11 mouse cellular contexts compared by ENCODE assay signal in the genomic region with DNA sequence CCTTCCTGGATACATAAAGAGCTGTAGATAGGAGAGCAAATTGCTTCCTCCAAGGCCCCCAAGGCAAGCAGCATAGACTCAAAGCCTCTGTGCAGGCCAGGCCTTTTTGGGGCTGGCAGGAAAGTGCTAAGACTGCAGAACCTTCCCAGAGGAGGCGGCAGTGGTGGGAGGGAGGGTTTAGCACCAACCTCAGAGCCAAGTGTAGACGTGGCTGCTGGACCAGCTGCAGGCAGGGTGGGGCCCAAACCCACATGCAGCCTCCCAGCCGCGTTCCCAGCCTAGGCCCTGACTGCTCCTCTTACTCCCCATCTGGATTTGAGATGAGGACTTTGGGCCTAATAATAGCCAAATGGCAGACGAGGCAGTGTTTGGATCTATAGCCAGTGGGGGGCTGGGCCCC. TPM values are rescaled to one million over a fixed set of nuclear protein-coding genes. Genes with fewer than 3 reads are reported as not detected.
DNase-seq lines count a peak whose midpoint lies in the region; ATAC-seq and TF ChIP-seq lines count a peak whose summit lies in the region.
"Had no signal": no experiment of that assay in that cellular context is flagged by ENCODE, and none has a peak within 500 bp of the region (broad histone marks: within the 10 kb centered on the region; RNA-seq: fewer than 3 reads in every experiment).

No protein-coding gene starts in this region.

- TF ChIP-seq EP300 in heart, adult 2 months (IDR thresholded peaks at IDR 0.05; ENCODE audit: insufficient read depth, low read depth, low read length), result no peak

- peak overlapping the region; percentile 73 for H3K27ac ChIP-seq in heart, adult 2 months
- H3K27ac ChIP-seq in lung, embryonic 15.5 days, result peak overlapping the region; percentile 1; the same call in 1 of the 2 replicates
- H3K27ac ChIP-seq: liver, embryonic 14.5 days; neural tube, embryonic 13.5 days had no signal

- no peak for ATAC-seq in lung, embryonic 15.5 days (ENCODE audit: borderline replicate concordance, extremely low read depth, low FRiP score, low TSS enrichment)

- 25% methylated on average over 5 of the region's 5 CpGs for WGBS in heart, adult 2 months
- 42% methylated on average over 5 of the region's 5 CpGs for WGBS in lung, embryonic 15.5 days

- no peaks in the 10 kb centered on the region for H3K79me2 ChIP-seq in heart, adult 2 months (replicated peaks; ENCODE audit: control insufficient read depth, insufficient read depth, low read length)

- intact Hi-C loops in heart, adult 2 months (cut with DNase I), result no loop called here
- intact Hi-C loops in left cerebral cortex, postnatal 36 days (cut with DNase I), result no loop called here

- no peaks in the 10 kb centered on the region for H3K9me3 ChIP-seq in lung, embryonic 15.5 days

- peaks cover 6% of the 10 kb centered on the region; the same call in 1 of the 2 replicates for H3K4me1 ChIP-seq in heart, adult 2 months (ENCODE audit: control insufficient read depth, insufficient read depth, low read length)
- H3K4me1 ChIP-seq in lung, embryonic 15.5 days, result peaks cover 37% of the 10 kb centered on the region

- no peak overlapping the region for H3K4me2 ChIP-seq in lung, embryonic 15.5 days
- H3K4me2 ChIP-seq: neural tube, embryonic 13.5 days had no signal

- TF ChIP-seq CTCF in heart, adult 2 months (IDR thresholded peaks at IDR 0.05), result no peak

- H3K4me3 ChIP-seq in heart, adult 2 months, result no peak overlapping the region
- no peak overlapping the region for H3K4me3 ChIP-seq in lung, embryonic 15.5 days
- H3K4me3 ChIP-seq: neural tube, embryonic 13.5 days had no signal

- no peak overlapping the region for H3K9ac ChIP-seq in heart, adult 2 months (ENCODE audit: low read depth, low read length)
- no peak overlapping the region for H3K9ac ChIP-seq in lung, embryonic 15.5 days
- H3K9ac ChIP-seq: liver, embryonic 14.5 days; neural tube, embryonic 13.5 days had no signal

- H3K27me3 ChIP-seq in heart, adult 2 months (ENCODE audit: control insufficient read depth, insufficient read depth, low read length), result no peaks in the 10 kb centered on the region
- no peaks in the 10 kb centered on the region for H3K27me3 ChIP-seq in lung, embryonic 15.5 days
- H3K27me3 ChIP-seq: neural tube, embryonic 13.5 days had no signal

- peak; percentile 49 for DNase-seq in adrenal gland, postnatal 10 days
- DNase-seq in adrenal gland, postnatal 25 days, result no peak
- DNase-seq in A20 (ENCODE audit: low read depth, low spot score), result peak; percentile 62
- DNase-seq in heart, adult 2 months, result peak; percentile 82 to 85
- no peak for DNase-seq in cerebellum, adult 8-10 months
- no peak for DNase-seq in left cerebral cortex, postnatal 36 days (ENCODE audit: low spot score in 2 of 2)
- no peak for DNase-seq in cerebellum, adult 11 months
- DNase-seq: thymus, postnatal 25 days had no signal

- TF ChIP-seq POLR2A in heart, adult 2 months (IDR thresholded peaks at IDR 0.05; ENCODE audit: insufficient read depth, low read depth, low read length), result 0 out of 2 replicates have a peak, but pooled peaks have one; percentile 24

- H3K36me3 ChIP-seq in heart, adult 2 months (ENCODE audit: control insufficient read depth, insufficient read depth, low read length), result no peaks in the 10 kb centered on the region
- H3K36me3 ChIP-seq in lung, embryonic 15.5 days, result no peaks in the 10 kb centered on the region
- H3K36me3 ChIP-seq: neural tube, embryonic 13.5 days had no signal

RNA-seq across cellular contexts. Expression of gene Smtn, which starts 2.6 kb away (rescaled TPM):
- 10 to 100 TPM; 63.4 to 81.0 TPM for total RNA-seq in adrenal gland, postnatal 10 days (2021)
- 59.6 and 67.6 TPM in 2 replicates for total RNA-seq in adrenal gland, postnatal 25 days (2021)
- 100 to 1,000 TPM; 137 to 154 TPM for total RNA-seq in heart, adult 2 months (2021)
- 159 and 167 TPM in 2 replicates for polyA plus RNA-seq in heart, adult 2 months (2012; rRNA removed)
- 107 and 108 TPM in 2 replicates for polyA plus RNA-seq in lung, embryonic 15.5 days (2015; fragmentation: Nextera tagmentation; extraction: Ambion mirVana)
- total RNA-seq in left cerebral cortex, postnatal 36 days (2021), result 1 to 10 TPM; 8.2 to 8.9 TPM

RNA-seq across cellular contexts. Expression of gene Selenom, which starts 28.5 kb away (rescaled TPM):
- total RNA-seq in adrenal gland, postnatal 10 days (2021), result 10 to 100 TPM; 42.7 to 43.6 TPM
- total RNA-seq in adrenal gland, postnatal 25 days (2021), result 16.5 and 32.2 TPM in 2 replicates
- total RNA-seq in heart, adult 2 months (2021), result 10 to 100 TPM; 41.7 to 42.8 TPM
- 67.8 and 78.3 TPM in 2 replicates for polyA plus RNA-seq in heart, adult 2 months (2012; rRNA removed)
- polyA plus RNA-seq in lung, embryonic 15.5 days (2015; fragmentation: Nextera tagmentation; extraction: Ambion mirVana), result 99.2 and 102 TPM in 2 replicates
- total RNA-seq in left cerebral cortex, postnatal 36 days (2021), result 100 to 1,000 TPM; 128 to 155 TPM

RNA-seq across cellular contexts. Expression of gene Inpp5j, which starts 38.4 kb away (rescaled TPM):
- 1 to 10 TPM in 1 of 2 experiments, under 1 TPM in 1; 0.66 to 1.5 TPM for total RNA-seq in adrenal gland, postnatal 10 days (2021)
- total RNA-seq in adrenal gland, postnatal 25 days (2021), result 0.90 and 1.3 TPM in 2 replicates
- total RNA-seq in heart, adult 2 months (2021), result 10 to 100 TPM; 23.4 to 23.6 TPM
- 20.1 and 22.2 TPM in 2 replicates for polyA plus RNA-seq in heart, adult 2 months (2012; rRNA removed)
- 1.5 TPM in 2 replicates for polyA plus RNA-seq in lung, embryonic 15.5 days (2015; fragmentation: Nextera tagmentation; extraction: Ambion mirVana)
- total RNA-seq in left cerebral cortex, postnatal 36 days (2021), result 10 to 100 TPM; 53.7 to 58.3 TPM

RNA-seq across cellular contexts. Expression of gene Pla2g3, which starts 54.9 kb away (rescaled TPM):
- total RNA-seq in adrenal gland, postnatal 10 days (2021), result under 1 TPM in 1 of 2 experiments, not detected in 1; 0.21 TPM
- total RNA-seq in adrenal gland, postnatal 25 days (2021), result 0.18 and 0.33 TPM in 2 replicates
- total RNA-seq in heart, adult 2 months (2021), result under 1 TPM in 1 of 2 experiments, not detected in 1; 0.09 TPM
- 0.23 and 0.25 TPM in 2 replicates for polyA plus RNA-seq in heart, adult 2 months (2012; rRNA removed)
- polyA plus RNA-seq in lung, embryonic 15.5 days (2015; fragmentation: Nextera tagmentation; extraction: Ambion mirVana), result 0.44 and 0.50 TPM in 2 replicates
- total RNA-seq in left cerebral cortex, postnatal 36 days (2021), result 1 to 10 TPM; 2.3 to 4.9 TPM

Comparison
In these comparisons a context has a peak if more than half of its experiments do, and no peak if none do; other contexts are left out.
1. DNase-seq: peak in adrenal gland, postnatal 10 days (single experiment), A20 (single experiment) and heart, adult 2 months (2 of 2); none in adrenal gland, postnatal 25 days (single experiment), cerebellum, adult 8-10 months (single experiment), left cerebral cortex, postnatal 36 days (0 of 2) and cerebellum, adult 11 months (single experiment).
2. RNA of gene Inpp5j, which starts 38.4 kb away (total RNA-seq): 53.7 to 58.3 TPM in left cerebral cortex, postnatal 36 days and 23.4 to 23.6 TPM in heart, adult 2 months; 0.66 to 1.5 TPM in adrenal gland, postnatal 10 days and 0.90 to 1.3 TPM in adrenal gland, postnatal 25 days; every median in the first group is over 4 times any median in the second.